Mouse (Mus musculus): Measurements from ENCODE around the gene Tbx1. TPM values are rescaled to one million over a fixed set of nuclear protein-coding genes. Genes with fewer than 3 reads are reported as not detected.
"Not testable (repeated sequence)": the region's sequence is repeated elsewhere in the genome, so short reads cannot be mapped to it uniquely, and the experiment has no call there.

The Tbx1 gene
- polyA plus RNA-seq, 1 experiment, result not detected

DNA sequence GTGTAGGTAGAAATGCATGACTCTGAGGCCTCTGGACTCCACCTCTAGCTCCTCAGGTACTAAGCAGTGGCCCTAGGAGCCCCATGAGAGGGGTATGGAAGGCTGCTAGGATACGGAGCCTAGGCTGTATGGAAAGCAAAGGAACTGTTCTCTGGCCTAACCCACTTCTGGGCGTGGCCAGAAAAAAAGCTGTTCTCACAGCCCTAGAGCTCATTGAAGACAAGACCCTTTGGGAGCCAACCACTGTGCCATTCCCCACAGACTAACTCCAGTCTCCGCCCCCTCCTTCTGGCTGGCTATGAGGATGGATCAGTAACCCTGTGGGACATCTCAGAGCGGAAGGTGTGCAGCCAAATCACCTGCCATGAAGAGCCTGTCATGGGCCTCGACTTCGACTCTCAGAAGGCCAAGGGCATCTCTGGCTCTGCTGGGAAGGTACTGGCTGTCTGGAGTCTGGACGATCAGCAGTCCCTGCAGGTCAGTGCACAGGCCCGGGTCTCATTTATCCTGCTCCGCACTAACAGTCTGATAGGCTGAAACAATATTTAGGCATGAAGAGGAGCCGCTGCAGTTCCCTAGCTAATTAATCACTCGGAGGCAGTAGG, 38.3 kb downstream of the Tbx1 start:
- TF ChIP-seq TAL1 (IDR thresholded peaks at IDR 0.05; ENCODE audit: low read length), result no peak
- no peak for TF ChIP-seq GATA1 (IDR thresholded peaks at IDR 0.05; ENCODE audit: low read length)
- Histone ChIP-seq H3K27me3 (ENCODE audit: control insufficient read depth) (no peaks in the 10 kb centered on the region), H3K4me1 (ENCODE audit: control insufficient read depth) (no peaks in the 10 kb centered on the region), H3K36me3 (ENCODE audit: control insufficient read depth) (no peaks in the 10 kb centered on the region; the same call in 1 of the 2 replicates), H3K4me3 (replicated peaks) (no peak overlapping the region), H3K9me3 (ENCODE audit: control insufficient read depth, low read length) (no peaks in the 10 kb centered on the region)

DNA sequence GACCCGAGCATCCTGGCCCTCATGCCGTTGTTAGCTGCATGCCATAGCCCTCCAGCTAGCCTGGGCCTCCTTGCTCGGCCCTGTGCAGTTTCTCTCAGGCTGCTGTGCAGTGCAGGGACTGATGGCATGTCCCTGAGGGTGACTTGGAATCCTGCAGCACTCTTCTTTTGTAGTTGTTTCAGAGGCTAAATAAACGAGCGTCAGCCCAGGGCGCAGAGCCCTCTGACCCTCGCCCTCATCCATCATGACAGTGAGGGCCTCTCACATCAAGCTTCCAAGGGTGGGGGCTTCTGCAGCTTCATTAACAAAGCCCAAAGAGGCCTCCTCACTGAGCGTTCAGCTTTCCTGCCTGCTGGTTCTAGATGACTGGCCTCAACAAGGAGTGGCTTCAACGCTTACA, 38.9 kb downstream of the Tbx1 start:
- Histone ChIP-seq H3K4me1 (ENCODE audit: control insufficient read depth) (no peaks in the 10 kb centered on the region), H3K36me3 (ENCODE audit: control insufficient read depth) (no peaks in the 10 kb centered on the region; the same call in 1 of the 2 replicates), H3K27me3 (ENCODE audit: control insufficient read depth) (no peaks in the 10 kb centered on the region), H3K9me3 (ENCODE audit: control insufficient read depth, low read length) (no peaks in the 10 kb centered on the region), H3K4me3 (replicated peaks) (no peak overlapping the region)
- TF ChIP-seq TAL1 (IDR thresholded peaks at IDR 0.05; ENCODE audit: low read length), result no peak
- no peak for TF ChIP-seq GATA1 (IDR thresholded peaks at IDR 0.05; ENCODE audit: low read length)

- Histone ChIP-seq H3K9me3 (ENCODE audit: control insufficient read depth, low read length) (no peaks in the 10 kb centered on the region), H3K4me3 (replicated peaks) (no peak overlapping the region), H3K27me3 (ENCODE audit: control insufficient read depth) (no peaks in the 10 kb centered on the region), H3K36me3 (ENCODE audit: control insufficient read depth) (peaks cover 4% of the 10 kb centered on the region), H3K4me1 (ENCODE audit: control insufficient read depth) (no peaks in the 10 kb centered on the region)
- TF ChIP-seq TAL1 (IDR thresholded peaks at IDR 0.05; ENCODE audit: low read length), result no peak
- no peak for TF ChIP-seq GATA1 (IDR thresholded peaks at IDR 0.05; ENCODE audit: low read length)
Observed at GRCm38 (mm10) chr16:18547891-18548290, 42.6 kb downstream of the Tbx1 start.

DNA sequence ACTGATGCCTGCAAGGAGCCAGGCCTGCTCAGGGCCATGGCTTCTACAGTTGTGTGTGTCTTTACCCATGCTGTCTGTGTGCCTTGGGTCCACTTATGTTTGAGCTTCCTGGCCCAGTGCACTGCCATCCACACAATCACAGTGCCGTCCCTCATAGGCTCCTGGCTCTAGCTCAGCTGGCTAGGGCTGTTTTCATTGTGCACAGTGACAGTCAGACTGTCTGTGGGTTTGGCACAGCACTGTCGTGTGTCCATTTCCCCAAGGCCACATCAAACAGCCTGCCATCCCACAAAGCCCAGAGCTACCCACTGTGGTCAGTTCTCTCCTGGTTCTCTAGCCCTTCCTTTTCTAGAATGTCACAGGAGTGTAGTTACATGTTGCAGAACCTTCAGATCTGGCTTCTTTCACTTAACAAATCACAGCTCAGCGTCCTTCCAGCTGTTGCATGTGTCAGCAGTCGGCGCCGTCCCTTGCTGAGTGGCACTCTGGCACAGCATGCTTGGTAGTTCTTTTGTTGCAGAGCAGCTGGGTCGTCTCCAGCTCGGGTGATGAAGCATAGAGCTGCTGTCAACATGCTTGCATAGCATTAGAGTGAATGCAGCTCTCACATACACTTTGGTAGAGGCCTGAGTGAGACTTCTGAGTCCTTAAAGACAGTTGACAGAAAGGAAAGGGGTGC, 47.2 kb downstream of the Tbx1 start:
- Histone ChIP-seq H3K27me3 (ENCODE audit: control insufficient read depth) (no peaks in the 10 kb centered on the region), H3K4me3 (replicated peaks) (no peak overlapping the region), H3K4me1 (ENCODE audit: control insufficient read depth) (no peaks in the 10 kb centered on the region; the same call in 1 of the 2 replicates), H3K36me3 (ENCODE audit: control insufficient read depth) (peaks cover 4% of the 10 kb centered on the region), H3K9me3 (ENCODE audit: control insufficient read depth, low read length) (no peaks in the 10 kb centered on the region)
- TF ChIP-seq GATA1 (IDR thresholded peaks at IDR 0.05; ENCODE audit: low read length), result no peak
- TF ChIP-seq TAL1 (IDR thresholded peaks at IDR 0.05; ENCODE audit: low read length), result no peak

DNA sequence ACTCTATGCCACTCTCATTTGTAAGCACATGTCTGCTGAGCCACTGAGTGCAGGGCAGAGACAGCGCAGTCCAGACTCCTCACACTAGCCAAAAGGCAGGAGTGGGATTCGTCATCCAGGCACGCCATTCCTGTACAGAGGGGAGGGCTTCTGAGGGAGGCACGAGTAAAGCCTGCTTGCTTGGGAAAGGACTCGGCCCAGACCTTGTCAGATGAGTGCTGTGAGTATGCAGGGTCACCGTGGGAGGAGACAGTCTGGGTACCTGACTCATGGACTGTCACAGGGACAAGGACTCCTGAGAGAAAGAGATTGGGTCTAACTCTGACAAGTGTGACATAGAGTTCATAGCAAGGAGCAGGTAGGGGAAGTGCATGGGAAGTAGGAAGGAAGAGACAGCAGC, 51.2 kb downstream of the Tbx1 start:
- H3K27me3 ChIP-seq (ENCODE audit: control insufficient read depth), result no peaks in the 10 kb centered on the region
- TF ChIP-seq TAL1 (IDR thresholded peaks at IDR 0.05; ENCODE audit: low read length), result no peak
- TF ChIP-seq GATA1 (IDR thresholded peaks at IDR 0.05; ENCODE audit: low read length), result no peak

DNA sequence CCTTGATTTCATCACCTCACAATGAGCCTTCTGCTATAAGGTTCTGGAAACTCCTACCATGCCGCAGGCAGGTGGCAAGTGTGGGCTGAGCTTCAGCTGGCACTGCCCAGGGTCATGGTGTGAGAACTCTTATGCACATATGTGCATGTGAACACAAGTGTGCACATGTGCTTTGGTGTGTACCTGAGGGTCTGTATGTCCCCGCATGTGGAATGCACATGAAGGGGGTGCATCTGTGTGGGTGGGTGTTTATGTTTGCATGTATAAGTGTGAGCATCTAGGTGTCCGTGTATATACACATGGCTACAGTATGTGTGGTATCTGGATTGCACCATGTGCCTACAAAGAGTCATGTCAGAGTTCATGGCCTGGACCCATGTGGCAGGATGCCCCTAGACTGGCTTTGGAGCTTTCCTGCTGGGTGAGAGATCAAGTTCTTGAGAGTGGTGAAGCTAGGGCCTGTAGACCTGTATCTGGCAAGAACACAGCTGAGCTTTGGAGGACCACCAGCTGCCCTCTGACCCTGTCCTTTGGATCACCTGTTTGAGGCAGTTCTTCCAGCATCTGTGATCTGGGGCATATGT, 53.0 kb downstream of the Tbx1 start:
- TF ChIP-seq GATA1 (IDR thresholded peaks at IDR 0.05; ENCODE audit: low read length), result no peak
- no peak for TF ChIP-seq TAL1 (IDR thresholded peaks at IDR 0.05; ENCODE audit: low read length)
- Histone ChIP-seq H3K4me1 (ENCODE audit: control insufficient read depth) (no peaks in the 10 kb centered on the region; the same call in 1 of the 2 replicates), H3K27me3 (ENCODE audit: control insufficient read depth) (no peaks in the 10 kb centered on the region)

More for the DNA sequence above, 51.2 kb downstream of the Tbx1 start:
- Histone ChIP-seq H3K36me3 (ENCODE audit: control insufficient read depth) (peaks cover 4% of the 10 kb centered on the region), H3K4me1 (ENCODE audit: control insufficient read depth) (no peaks in the 10 kb centered on the region; the same call in 1 of the 2 replicates), H3K9me3 (ENCODE audit: control insufficient read depth, low read length) (no peaks in the 10 kb centered on the region), H3K4me3 (replicated peaks) (no peak overlapping the region)

GRCm38 (mm10) chr16:18533061-18533460, 57.4 kb downstream of the Tbx1 start:
- not testable (repeated sequence) for H3K4me1 ChIP-seq (ENCODE audit: control insufficient read depth); H3K27me3 ChIP-seq (ENCODE audit: control insufficient read depth); H3K36me3 ChIP-seq (ENCODE audit: control insufficient read depth); H3K9me3 ChIP-seq (ENCODE audit: control insufficient read depth, low read length); H3K4me3 ChIP-seq (replicated peaks)

More for the DNA sequence above, 53.0 kb downstream of the Tbx1 start:
- Histone ChIP-seq H3K36me3 (ENCODE audit: control insufficient read depth) (no peaks in the 10 kb centered on the region; the same call in 1 of the 2 replicates), H3K9me3 (ENCODE audit: control insufficient read depth, low read length) (no peaks in the 10 kb centered on the region), H3K4me3 (replicated peaks) (no peak overlapping the region)

Other genes starting within 250 kb of the Tbx1 start
- gene Tango2, start 242.6 kb downstream of the Tbx1 start, polyA plus RNA-seq (2012), result 5.6 and 7.4 TPM in 2 replicates
- gene Arvcf, start 242.5 kb downstream of the Tbx1 start, polyA plus RNA-seq (2012), result 0.84 and 1.3 TPM in 2 replicates
- 16.0 and 18.6 TPM in 2 replicates for gene Txnrd2, start 164.3 kb downstream of the Tbx1 start, polyA plus RNA-seq (2012)
- 7.4 and 19.9 TPM in 2 replicates for gene Comt, start 163.8 kb downstream of the Tbx1 start, polyA plus RNA-seq (2012)
- 0.64 and 0.81 TPM in 2 replicates for gene Gnb1l, start 92.0 kb downstream of the Tbx1 start, polyA plus RNA-seq (2012)
- 0.06 and 0.15 TPM in 2 replicates for gene Rtl10, start 91.8 kb downstream of the Tbx1 start, polyA plus RNA-seq (2012)
- 0.44 and 0.64 TPM in 2 replicates for gene Gp1bb, start 31.7 kb upstream of the Tbx1 start, polyA plus RNA-seq (2012)
- gene Gm49601, start 35.8 kb upstream of the Tbx1 start, polyA plus RNA-seq (2012), result 0.02 TPM in 1 of 2 replicates, not detected in the other
- 0.03 TPM in 1 of 2 replicates, not detected in the other for gene Sept5, start 39.3 kb upstream of the Tbx1 start, polyA plus RNA-seq (2012)
- 0.09 and 0.19 TPM in 2 replicates for gene Cldn5, start 186.2 kb upstream of the Tbx1 start, polyA plus RNA-seq (2012)
- gene Ufd1, start 221.1 kb upstream of the Tbx1 start, polyA plus RNA-seq (2012), result 2.0 and 2.8 TPM in 2 replicates
- gene Cdc45, start 221.3 kb upstream of the Tbx1 start, polyA plus RNA-seq (2012), result 4.8 and 5.3 TPM in 2 replicates
- 4.2 and 4.5 TPM in 2 replicates for gene 2510002D24Rik, start 245.9 kb upstream of the Tbx1 start, polyA plus RNA-seq (2012)
- gene Gm28539, start 245.9 kb upstream of the Tbx1 start, polyA plus RNA-seq (2012), result not detected in 2 replicates